Mouse (Mus musculus) c-Kit-positive CD71-positive TER-119-negative erythroid progenitor cells, embryonic 14.5 days (primary cell): ENCODE measurements around the gene Baz1b.

Source experiments
- DNase-seq: peaks from one replicate; pipeline ENCODE4 v3.0.0-alpha.2; 2013; ENCODE audit warnings: low read depth

Baz1b gene

GRCm38 (mm10) chr5:135186621-135187348, at the start of gene Baz1b:
Gene Baz1b, plus strand, starts transcription at chr5:135187264.
- DNase-seq = peak; percentile 92

DNA sequence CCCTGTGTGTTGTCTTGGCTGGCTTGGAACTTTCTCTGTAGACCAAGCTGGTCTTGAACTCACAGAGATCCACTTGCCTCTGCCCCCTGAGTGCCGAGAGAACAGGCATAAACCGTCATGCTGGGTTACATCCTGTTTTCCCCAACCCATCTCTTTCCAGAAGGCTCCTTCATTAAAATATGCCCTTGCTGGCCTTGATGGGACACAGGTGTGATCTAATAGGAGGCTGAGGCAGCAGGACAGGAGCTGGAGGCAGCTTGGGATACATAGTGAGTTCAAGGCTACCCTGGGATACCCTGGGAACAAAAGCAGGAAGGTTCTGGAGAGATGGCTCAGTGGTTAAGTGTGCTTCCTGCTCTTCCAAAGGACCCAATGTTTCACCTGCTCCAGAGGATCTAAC, 47.2 kb upstream of the Baz1b start:
- DNase-seq = no peak

DNA sequence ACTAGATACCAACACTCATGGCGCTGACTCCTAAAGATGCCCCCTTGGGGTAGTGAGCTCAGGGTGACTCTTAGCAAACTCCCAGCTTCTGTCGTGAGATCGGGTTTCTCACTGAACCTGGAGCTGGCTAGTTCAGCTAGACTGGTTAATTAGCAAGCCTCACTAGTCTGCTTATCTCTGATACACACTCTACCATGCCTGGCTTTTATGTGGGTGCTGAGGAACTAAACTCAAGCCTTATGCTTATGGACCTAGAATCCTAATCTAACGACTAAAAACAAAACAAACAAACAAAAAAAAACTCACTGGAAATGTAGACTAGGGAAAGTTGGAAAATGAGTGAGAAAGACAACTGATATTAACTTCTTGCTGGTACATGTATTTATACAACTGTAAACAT, 42.6 kb upstream of the Baz1b start:
- DNase-seq = no peak

- DNase-seq = no peak
Observed at GRCm38 (mm10) chr5:135145532-135145931, 41.5 kb upstream of the Baz1b start.

DNA sequence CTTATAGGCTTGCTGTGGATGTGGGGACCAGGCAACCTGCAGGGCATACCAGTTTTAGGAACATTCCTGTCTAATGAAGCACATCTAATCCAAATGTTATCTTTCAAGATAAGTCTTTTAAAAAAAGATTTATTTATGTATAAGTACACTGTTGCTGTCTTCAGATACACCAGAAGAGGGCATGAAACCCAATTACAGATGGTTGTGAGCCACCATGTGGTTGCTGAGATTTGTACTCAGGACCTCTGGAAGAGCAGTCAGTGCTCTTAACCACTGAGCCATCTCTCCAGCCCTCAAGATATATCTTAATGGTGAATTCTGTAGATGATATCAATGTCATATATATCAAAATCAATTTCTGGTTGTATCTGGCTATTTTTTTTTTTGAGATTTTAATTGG, 41.1 kb upstream of the Baz1b start:
- no peak for DNase-seq

DNA sequence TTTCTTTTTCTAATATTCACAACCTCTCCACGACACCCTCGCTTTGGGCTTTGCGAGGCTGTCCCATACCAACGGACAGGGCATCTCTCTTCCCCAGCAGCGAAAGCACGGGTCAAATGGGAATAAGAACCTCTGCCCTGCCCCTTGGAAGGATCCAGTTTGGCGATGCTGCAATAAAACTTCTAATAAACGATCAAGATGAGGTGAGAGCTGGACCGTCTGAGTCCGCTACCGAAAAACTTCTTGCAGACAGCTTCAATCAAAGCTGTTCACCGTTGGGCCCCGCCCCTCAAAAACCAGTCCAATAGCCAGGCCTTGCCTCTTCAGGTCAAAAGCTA, 38.4 kb upstream of the Baz1b start:
- DNase-seq = no peak

GRCm38 (mm10) chr5:135149053-135149819, 37.8 kb upstream of the Baz1b start, which contains the start of gene Tbl2:
Gene Tbl2, plus strand, starts transcription at chr5:135149657.
- peak; percentile 99 for DNase-seq

DNA sequence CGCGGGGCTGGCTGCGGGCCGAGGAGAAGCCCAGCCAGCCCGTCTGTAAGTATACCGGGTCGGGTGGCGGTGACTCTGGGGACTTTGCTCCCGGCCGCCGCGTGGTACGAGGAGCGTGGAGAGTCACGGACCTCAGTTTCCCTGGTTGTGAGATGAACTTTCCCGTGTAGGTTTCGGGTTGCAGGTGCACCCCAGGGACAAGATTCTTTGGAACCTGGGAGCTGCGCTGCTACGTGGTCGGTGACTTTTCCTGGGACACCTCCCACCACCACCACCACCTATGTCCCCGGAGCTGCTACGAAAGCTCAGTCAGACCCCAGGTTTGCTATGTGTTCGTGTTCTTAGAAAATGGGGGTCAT, 37.3 kb upstream of the Baz1b start:
- DNase-seq = no peak

- DNase-seq = no peak
Observed at GRCm38 (mm10) chr5:135156496-135156895, 30.6 kb upstream of the Baz1b start.

DNA sequence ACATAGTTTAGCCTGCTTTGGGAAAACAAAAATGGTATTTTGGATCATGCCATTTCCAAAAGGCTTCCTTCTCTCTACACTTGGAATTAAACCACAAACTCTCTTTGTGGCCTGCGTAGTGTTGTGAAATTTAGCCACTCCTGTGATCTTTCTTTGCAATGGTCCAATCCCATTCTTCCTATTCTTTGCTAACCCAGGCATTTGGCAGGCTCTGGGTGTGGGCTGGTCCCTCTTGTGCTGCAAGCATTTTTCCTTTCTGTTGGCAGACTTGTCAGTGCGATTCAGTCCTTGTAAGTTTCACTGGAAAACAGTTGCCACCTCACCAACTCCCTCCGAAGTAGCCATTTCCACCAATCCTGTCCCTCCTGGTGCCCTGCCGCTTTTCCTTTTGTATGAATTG, 25.8 kb upstream of the Baz1b start:
- no peak for DNase-seq

DNA sequence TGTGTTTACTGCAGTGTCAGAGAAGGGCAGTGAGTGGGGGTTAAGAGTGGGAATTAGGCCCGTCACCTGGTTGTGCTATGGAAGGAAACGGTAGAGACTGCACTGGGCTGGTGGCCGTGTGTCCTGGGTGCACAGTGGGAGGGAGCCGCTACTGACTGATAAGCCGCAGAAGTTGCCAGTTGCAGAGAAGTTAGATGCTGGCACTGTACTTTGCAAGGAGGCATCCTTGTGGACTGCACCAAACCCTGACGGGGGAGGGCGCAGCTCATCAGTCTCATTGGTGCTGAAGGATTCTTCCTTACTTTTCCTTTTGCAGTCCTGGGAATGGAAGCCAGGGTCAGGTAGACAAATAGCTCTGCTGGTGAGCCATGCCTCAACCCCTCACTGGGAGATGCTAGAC, 25.4 kb upstream of the Baz1b start:
- DNase-seq = no peak

GRCm38 (mm10) chr5:135162361-135162760, 24.7 kb upstream of the Baz1b start:
- DNase-seq = no peak

- DNase-seq = no peak
Observed at GRCm38 (mm10) chr5:135162821-135163220, 24.2 kb upstream of the Baz1b start.

DNA sequence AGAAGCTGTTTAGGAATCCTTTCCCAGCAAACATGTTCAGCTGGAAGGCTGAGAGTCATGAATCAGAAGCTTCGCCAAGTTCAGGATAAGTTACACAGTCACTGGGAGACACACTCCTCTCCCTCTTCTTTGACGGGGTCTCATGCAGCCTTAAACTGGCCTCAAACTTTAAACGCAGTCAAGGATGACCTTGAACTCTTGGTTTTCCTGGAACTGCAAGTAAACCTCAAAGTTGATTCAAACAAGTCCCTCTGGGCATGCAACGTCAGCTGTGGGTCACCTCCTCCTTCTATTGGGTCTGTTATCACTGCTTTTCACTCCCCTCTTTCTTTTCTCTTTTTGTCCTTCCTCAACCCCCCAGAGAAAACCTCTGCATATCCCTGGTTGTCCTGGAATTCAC, 20.2 kb upstream of the Baz1b start:
- DNase-seq = no peak

- DNase-seq = no peak
Observed at GRCm38 (mm10) chr5:135167469-135167868, 19.6 kb upstream of the Baz1b start.

DNA sequence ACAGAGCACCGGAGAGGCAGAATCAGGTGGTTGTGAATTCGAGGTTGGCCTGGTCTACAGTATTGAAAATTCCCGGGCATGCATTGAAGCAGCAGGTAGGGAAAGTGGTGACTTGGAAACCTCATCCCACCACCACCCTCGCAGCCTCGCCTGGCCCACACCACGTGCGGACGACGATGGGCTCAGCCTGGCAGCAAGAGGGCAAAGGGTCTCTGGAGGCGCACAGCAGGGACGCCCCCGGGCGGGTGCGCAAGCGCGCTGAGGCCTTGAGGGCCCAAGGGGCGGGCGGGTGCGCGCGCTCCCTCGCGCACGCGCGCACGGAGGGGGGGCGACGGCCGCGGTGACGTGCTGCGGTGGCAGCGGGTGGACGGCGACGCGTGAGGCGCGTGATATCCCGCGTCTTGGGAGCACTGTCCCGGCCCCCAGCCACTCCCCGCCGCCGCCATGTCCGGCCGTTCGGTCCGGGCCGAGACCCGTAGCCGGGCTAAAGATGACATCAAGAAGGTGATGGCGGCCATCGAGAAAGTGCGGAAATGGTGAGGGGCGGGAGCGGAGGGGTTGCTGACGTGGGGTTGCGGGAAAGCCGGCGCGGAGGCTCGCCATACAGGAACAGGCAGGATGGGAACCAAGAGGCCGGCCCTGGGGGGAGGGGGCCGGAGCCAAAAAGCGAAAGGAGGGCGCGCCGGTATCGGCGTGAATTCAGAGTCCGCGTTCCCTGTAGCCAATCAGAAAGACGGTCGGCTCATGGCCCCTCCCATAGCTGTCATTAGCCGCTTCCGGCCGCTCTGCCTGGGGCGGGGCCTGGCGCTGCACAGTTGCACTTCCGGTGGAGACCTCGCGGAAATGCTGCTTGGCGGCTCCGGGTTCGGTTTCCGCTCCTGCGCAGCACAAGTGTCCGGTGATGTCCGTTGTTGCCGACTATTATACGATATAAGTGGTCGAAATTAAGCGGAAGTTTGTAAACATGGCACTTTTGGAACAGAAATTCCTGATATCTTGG, 18.7 kb upstream of the Baz1b start, which contains the start of gene Bcl7b:
Gene Bcl7b, plus strand, starts transcription at position 221 of the 1,000 bp plus-strand sequence.
- peak; percentile 94 for DNase-seq

GRCm38 (mm10) chr5:135169479-135169878, 17.6 kb upstream of the Baz1b start:
- DNase-seq = no peak

DNA sequence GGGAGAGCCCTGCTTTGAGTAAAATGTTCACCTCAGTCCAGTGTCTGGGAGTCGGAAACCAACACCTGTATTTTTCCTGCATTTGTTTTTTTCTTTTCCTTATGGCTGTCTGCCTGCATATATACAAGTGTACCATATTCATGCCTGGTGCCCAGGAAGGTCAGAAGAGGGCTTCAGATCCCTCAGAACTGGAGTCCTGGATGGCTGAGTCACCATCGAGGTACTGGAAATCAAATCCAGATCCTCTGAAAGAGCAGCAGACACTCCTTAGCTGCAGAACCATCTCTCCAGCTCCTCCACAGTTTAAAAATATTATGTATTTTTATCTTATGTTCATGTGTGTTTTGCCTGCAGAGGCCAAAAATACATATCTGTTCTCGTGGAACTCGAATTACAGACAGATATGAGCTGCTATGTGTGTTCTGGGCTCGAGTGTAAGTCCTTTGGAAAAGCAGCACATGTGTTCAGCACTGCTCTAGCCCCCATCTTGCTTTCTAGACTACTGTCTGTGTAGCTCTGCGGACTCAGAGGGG, 15.3 kb upstream of the Baz1b start:
- no peak for DNase-seq

- no peak for DNase-seq
Observed at GRCm38 (mm10) chr5:135172986-135173385, 14.1 kb upstream of the Baz1b start.

DNA sequence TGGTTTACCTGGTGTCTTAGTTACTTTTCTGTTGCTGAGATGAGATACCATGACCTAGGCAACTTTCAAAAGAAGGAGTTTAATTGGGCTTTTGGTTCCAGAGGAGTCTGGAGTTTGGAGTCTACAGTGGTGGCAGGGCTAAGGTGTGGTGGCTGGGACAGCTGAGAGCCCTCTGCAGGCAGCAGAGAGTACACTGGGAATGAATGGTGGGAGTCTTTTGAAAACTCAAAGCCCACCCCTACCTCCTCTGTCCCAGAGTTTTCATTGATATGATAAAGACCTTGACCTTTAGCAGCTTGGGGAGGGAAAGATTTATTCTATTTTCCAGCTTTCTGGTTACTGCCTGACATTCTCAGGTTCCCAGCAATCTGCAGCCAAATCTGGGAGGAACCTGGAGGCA, 12.0 kb upstream of the Baz1b start:
- no peak for DNase-seq

DNA sequence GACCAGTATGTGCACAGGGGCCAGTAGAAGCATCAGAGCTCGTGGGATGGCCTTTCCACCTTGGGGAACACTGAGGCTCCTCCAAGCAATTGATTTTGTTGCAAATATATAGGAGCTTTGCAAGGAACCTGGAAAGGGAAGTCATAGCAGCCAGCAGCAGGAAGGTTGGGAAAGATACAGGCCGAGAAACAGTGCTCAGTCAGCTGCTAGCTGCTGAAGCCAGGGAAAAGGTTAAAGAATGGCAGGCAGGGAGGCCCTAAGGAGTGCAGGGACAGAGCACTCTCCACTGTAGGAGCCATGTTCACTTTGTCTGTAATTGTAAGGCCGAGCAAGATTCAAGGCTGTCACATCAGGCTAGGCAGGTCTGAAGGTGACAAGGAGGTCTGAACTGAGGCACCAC, 8.5 kb upstream of the Baz1b start:
- no peak for DNase-seq

DNA sequence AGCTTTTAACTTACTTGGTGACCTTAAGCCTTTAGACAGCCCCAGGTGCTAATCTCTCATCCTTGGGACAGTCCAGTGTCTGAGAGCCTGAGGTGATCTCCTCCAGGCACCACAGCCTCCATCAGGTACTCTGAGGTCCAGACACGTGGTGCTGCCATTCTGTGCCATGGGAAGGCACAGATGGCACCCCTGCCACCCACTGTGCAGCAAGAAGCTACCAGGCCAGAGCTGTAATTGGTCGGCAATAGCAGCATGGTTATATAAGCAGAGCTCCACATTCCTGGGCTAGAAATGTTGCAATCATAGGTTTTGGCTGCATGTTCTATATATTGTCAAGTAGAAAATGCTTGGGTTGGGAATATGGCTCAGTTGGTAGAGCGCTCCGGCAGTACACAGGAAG, 8.1 kb upstream of the Baz1b start:
- DNase-seq = no peak
